Mouse (Mus musculus) megakaryocyte progenitor cell, adult 5-6 weeks (primary cell): ENCODE results near the gene Lct. TPM values are rescaled to one million over a fixed set of nuclear protein-coding genes. Genes with fewer than 3 reads are reported as not detected.
A peak's percentile ranks its signal among the peaks of the same experiment; 100 is the strongest.
"Not testable (repeated sequence)": the region's sequence is repeated elsewhere in the genome, so short reads cannot be mapped to it uniquely, and the experiment has no call there.

Source experiments
- ATAC-seq: replicated peaks from 2 replicates; pipeline ENCODE4 v1.8.0; 2016; ENCODE audit warnings: mild to moderate bottlenecking, moderate TSS enrichment, inconsistent platforms; ENCODE audit not compliant: poor library complexity
- total RNA-seq, 2 experiments: library from RNA; stranded (forward) in 1 of 2; stranded (reverse) in 1 of 2; fragments of 157-497, 149-512 nt in 1 of 2; fragments of 200-1000 nt in 1 of 2; gene quantifications; 2 replicates each; pipeline versions ENCODE4 v1.2.3 to v1.2.4; 2015 to 2017

Gene Lct
- total RNA-seq (2015) (0.07 and 0.20 TPM in 2 replicates), total RNA-seq (2017) (0.75 TPM in 1 of 2 replicates, not detected in the other)

DNA sequence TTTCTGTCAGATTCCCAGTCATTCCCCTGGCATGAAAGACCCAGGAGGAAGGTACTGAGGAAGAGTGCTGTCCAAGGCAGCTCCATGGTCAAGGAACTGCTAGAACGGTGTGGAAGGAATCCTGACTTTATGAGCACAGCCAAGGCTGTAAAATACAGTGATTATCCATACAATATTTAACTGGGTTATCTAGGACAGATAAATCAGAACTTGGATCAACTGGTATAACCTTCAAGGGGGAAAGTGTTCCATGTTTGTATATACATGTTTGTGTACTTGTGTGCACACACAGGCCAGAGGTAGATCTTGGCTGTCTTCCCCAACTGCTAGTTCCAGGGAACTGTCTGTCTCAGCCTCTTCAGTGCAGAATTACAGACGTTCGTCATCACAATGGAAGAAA lies at the start of gene Lct:
Gene Lct, minus strand, starts transcription at position 101 of the 400 bp plus-strand sequence.
- ATAC-seq, result no peak

DNA sequence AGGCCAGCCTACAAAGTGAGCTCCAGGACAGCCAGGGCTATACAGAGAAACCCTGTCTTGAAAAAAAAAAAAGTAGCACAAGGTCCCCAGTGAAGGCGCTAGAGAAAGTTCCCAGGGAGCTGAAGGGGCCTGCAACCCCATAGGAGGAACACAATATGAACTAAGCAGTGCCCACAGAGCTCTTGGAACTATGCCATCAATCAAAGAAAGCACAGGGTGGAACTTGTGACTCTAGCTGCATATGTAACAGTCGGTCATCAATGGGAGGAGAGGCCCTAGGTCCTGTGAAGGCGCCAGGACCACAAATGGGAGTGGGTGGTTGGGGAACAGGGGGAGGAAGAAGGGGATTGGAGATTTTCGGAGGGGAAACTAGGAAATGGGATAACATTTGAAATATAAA lies 48.7 kb upstream of the Lct start:
- no peak for ATAC-seq

DNA sequence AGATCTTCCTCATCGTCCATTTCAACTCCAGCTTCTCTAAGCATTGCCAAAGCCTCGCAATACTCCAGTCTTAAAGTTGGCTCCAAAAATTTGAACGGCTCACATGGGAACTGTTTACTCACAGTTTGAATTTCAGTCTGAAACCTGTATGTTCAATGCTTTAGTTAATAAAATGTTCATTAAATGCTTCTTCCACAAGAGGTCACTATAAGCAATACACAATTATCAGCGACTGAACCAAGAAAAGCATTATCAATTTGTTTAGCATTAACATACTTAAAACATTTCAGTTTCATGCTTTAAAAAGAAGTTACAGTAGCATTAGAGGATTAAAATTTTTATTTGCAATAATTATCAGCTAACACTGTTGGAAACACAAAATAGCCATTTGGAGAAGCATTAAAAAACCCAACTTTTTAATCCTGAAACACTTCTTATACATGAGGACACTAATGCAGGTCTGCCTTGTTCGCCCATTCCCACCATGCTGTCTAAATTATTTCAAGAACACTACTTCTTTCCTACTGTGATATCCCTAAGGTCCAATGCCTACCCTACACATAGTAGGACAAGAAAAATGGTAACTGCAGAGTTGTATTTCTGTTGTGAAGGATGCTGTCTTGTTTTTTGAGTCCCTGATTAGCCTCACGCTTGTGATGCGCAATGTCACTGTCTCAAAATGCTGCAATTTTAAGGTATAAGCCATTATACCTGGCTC lies 44.2 kb upstream of the Lct start:
- ATAC-seq, result peak; percentile 47; the same call in 1 of the 2 replicates

DNA sequence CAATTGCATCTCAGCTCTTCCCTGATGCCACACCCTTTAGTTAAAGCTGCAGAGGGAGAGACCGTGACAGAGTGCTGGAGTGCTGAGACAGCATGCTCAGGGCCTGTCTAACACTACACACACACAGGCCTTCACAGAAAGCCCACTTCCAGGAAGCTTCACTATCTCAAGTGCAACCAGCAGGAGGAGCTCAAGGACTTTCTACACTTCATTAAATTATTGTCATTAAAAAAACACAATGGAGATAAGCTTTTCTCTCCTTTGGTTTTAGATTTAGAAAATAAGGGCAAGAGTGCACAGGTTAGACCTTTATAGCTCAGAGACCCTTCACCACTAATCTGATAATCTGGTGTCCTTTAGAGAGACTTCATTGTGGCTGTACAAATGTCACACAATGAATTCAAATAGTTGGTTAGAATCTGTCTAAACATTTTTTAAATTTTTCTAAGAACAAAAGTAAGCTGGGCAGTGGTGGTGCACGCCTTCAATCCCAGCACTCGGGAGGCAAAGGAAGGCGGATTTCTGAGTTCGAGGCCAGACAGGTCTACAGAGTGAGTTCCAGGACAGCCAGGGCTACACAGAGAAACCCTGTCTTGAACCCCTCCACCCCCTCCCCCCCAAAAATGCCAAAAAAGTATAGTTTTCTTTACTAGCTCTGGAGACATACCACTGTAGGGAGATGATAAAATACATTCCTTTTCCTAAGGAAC lies 40.8 kb upstream of the Lct start:
- peak; percentile 94 for ATAC-seq

DNA sequence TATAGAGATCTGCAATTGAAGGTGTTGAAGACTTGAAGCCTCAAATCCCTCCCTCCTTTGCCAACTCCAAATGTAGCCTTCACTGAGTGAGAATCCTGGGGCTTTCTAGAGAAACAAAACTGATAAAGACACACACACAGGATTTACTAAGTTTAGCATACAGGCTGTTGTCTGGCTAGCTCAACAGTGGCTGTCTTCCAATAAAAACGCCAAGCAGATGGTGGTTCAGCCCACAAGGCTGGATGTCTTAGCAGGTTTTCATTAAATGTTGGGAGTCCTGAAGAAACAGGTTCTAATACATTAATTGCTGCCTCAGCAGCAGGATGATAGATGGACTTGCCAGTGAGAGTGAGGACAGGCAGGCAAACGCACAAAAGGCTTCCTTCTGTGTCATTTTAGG lies 32.5 kb upstream of the Lct start:
- no peak for ATAC-seq

DNA sequence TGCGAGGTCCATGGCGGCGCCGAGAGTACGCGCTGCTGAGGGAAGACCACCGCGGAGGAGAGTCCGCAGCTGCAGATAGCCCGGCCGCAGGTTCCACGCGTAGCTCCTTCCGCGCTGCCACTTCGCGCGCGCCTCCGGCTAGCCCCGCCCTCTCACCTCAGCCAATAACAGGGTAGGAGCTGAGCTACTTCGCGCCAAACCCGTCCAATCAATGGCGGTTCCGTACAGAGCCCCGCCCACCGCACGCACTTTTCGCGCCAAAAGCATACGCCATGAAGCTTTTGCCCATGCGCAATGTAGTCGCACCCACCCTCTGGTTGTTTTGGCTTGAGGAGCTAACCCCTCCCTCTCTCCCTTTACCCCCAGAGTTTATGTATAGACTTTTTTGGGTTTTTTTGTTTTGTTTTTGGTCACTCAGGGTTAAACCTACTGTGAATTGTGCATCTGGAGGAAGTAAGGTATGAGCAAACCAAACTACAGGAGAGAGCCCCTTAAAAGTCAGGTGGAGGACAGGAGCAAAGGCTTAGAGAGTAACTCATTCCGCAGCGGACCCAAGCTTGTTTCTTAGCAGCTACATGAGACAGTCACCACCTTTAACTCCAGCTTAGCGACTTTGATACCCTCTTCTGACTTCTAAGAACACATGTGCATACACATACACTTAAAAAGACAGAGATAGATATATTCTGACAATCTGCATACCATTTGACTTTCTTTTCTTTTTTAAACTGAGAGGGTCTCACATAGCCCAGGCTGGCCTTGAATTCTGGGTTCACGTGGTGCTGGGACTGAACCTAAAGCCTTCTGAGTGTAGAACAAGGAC lies 31.6 kb upstream of the Lct start, which contains the start of gene Mcm6:
Gene Mcm6, minus strand, starts transcription at position 111 of the 823 bp plus-strand sequence.
- peak; percentile 84 for ATAC-seq

DNA sequence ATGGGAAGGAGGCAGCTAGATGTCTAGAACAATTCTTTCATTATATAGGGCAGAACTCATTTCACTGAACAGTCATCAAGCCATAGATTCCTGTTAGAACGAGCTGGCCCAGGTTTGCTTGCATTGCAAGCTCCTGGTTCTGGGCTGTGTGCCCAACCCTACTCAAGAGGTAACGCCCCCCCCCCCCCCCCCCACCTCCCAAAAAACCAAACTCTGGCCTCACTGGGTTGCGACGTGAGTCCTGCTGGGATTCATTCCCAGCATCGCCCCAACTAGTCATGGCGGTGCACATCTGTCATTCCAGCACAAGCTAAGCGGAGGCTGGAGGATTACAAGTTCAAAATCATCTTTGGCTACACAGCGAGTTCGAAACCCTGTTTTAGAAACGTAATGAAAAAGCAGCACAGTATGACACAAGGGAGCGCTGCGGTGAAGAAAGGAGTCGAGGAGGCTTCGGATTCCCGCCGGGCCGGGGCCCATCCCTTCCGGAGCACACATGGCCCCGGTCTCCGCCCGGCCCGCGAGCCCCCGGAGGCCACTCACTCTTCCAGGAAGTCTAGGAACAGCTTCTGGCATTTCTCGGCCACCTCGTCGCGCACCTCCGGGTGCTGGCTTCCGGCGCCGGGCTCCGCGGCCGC lies 30.9 kb upstream of the Lct start:
- ATAC-seq, result peak; percentile 23

DNA sequence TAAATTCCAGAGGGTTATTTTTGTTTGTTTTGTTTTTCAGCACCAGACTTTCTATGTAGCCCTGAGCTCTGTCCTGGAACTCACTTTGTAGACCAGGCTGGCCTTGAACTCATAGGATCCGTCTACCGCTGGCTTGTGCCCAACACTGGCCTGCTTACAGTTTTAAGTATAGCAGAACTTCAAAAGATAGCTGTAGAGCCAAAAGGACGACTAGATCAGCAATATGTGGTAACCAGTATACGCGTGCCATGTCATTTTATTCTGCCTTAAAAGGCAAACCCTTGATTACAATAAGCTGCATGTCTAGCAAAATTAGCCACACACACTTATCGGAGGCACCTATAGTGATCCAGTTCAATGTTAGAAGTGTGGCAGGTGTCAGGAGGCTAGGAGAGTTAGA lies 30.2 kb upstream of the Lct start:
- no peak for ATAC-seq

DNA sequence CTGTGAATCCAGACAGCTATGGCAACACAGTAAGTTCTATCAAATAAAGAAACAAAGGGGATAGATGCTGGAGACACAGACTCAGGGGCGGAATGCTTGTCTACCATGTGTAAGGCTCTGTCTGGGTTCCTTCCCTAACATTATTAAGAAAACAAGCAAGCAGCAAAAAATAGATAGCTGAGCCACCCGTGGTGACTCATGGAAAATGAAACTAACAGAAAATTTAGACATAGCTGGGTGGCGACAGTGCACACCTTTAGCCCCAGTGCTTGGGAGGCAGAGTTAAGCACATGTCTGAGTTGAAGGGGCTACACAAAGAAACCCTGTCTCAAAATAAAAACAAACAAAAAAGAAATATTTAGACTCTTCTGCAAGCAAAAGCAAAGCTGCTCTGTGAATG lies 29.3 kb upstream of the Lct start:
- ATAC-seq, result peak; percentile 34

DNA sequence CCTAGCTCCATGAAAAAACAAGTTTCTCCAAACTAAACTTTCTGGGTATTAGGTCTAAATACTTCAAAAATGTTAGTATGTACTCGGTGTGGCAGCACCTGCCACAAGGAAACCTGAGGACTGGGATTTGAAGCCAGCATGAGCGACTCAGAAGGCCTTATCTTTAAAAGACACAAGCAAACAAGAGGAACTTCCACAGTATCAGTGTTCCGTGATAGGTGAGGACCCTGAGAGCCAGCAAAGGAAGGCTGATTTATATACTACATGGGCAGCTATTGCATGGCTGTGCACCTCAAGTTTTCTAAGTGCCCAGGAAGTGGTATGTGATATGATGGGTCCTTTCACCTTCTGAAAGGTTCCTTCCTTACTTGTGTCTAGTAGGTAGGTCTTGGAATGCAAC lies 25.0 kb upstream of the Lct start:
- 0 out of 2 replicates have a peak, but pooled peaks have one; percentile 27 for ATAC-seq

DNA sequence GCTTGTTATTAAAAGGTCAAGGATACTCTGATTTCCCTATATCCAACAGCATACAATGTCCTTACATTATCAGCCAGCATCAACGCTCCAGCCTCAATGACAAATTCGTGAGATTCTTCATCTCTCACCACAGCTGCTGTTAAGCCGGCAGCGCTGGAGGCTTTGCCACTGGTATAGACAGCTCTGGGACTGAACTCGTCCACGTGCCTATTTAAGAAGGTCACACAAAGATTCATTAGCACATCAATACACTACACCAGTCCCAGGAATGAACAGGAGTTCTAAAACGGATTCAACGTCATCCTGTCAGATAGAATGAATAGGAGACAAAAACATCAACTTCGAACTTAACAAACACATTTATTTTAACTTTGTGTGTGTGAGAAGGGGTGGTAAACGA lies 16.1 kb upstream of the Lct start:
- no peak for ATAC-seq

DNA sequence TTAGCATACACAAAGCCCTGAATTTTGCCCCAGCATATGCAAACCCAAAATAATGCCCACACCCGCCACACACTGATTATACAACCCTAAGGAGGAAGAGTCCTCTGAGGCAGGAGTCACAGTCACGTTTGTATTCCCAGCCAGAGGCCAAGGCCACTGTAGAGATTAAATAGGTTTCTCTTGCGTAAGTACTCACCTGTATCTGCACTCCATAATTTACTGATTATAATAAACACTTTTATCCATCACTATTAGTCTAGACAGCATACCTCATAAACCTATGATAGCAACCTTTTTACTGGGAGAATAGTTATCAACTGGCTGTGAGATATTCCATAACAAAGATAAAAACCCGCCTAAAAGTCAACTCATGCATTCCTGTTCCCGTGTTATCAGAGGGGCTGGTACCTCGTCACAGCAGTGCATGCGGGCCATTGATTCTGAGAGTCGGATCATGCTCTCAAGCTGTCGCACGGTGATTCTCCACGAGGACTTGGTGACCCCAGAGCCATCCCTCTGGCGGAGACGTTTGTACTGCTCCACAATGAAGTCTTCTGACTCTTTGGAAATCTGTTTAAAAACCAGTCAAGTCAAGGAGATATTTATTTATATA lies 9.7 kb upstream of the Lct start:
- ATAC-seq, result no peak

DNA sequence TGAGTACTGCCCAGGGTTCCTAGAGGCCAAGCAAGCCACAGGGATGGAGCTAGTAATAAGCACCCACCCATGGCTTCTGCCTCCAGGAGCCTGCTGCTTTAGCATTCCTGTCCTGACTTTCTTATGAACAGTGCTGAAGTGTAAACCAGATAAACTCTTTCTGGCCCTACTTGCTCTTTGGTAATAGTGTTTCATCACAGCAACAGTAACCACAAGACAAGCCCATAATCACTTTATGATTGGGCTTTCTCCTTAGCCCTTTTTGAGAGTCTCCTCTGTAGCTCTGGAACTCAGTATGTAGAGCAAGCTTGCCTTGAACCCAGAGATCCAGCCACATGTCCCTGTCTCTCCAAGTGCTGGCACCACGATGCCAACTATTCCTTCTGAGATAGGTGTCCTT lies 2.2 kb upstream of the Lct start:
- peak; percentile 68 for ATAC-seq

DNA sequence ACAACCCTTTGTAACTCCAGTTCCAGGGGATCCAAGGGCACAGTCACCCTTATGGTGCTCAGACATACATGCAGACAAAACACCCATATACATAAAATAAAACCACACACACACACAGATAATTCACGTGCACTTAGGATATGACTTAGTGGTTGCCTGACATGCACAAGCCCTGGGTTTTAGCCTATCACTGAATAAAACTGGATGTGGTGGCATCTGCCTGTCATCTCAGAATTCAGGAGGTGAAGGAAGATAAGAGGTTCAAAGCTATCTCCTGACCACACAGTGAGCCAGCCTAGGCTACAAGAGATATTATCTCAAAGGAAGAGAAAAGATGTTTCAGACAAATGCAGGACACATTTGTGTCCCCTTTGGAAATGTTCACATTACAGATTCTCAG lies 953 bp downstream of the Lct start:
- peak; percentile 37 for ATAC-seq

DNA sequence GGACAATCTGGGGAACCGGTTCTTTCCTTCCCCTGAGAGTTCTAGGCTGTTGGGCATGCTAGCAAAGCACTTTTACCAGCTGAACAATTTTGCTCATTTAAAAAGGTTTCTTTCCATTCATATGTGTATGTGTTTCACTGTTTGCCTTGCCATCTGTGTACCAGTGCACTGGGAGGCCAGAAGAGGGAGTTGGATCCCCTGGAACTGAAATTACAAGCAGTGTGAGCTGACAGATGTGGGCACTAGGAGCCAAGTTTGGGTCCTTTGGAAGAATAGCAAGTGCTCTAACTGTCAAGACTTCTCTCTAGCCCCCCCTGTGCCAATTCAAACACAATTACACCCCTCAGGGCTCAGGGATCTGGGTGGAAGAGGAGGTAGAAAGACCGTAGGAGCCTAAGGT lies 3.3 kb downstream of the Lct start:
- no peak for ATAC-seq

DNA sequence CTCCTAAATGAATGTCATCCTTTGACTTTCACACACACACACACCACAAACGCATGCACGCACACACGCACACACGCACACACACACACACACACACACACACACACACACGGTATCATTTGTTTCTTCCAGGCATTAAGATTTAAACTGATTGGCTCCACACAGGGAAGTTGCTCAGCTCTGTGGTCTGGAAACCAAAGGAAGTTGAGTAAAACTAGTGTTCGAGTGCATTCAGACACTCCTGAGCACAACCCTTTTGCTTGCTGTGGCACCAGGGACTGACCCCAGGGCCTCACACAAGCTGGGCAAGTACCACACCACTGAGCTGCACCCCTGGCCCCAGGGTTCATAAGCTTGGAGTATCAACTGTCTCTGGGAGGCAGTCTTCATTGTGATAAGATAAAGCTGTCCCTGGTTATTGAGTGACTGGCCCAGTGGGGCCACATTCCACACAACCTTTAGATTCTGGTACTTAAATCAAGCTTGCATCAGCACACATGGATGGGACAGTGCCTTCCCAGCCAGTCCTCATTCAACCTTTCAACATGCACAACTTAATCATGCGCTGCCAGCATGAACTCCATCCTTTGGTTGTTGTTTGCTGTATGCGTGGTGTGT lies 5.0 kb downstream of the Lct start:
- peak; percentile 87 for ATAC-seq

DNA sequence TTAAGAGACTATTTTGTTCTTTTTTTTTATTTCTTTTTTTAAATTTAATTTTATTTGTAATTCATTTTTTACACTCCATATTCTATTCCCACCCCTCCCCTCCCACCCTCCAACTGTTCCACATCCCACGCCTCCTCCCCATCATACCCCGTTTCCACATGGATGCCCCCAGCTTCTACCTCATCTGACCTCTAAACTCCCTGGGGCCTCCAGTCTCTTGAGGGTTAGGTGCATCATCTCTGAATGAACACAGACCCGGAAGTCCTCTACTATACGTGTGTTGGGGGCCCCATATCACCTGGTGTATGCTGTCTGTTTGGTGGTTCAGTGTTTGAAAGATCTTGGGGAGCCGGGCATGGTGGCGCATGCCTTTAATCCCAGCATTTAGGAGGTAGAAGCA lies 8.9 kb downstream of the Lct start:
- not testable (repeated sequence) for ATAC-seq

DNA sequence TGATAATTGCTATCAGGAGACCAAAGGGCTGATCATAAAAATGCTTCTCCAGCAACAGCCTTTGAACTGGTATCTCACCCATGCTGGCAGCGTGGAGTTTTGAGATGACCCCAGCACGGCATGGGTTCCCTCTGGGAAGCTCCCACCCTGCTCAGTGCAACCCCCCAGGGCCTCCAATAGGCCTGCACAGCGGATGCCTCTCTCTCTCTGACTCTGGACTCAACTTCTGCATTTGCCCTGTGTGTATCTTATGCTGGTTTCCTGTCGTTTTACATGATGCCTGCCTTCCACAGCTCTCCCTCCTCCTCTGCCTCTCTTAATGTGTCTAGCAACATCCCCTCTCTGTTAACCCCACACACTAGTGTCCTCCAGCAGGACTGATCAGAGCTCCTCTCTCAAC lies 13.5 kb downstream of the Lct start:
- ATAC-seq, result peak; percentile 97

DNA sequence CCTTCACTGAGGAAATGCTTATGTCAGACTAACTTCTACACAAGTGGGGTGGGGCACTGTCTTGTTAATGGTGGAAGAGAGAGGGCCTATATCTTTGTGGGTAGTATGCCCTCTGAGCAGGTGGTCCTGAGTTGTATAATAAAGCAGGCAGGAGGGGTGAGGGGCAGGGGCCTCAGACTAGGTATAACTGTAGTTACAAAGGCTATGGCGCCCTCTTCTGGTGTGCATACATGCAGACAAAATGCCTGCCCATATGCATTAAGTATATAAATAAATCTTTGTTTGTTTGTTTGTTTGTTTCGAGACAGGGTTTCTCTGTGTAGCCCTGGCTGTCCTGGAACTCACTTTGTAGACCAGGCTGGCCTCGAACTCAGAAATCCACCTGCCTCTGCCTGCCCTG lies 19.1 kb downstream of the Lct start:
- no peak for ATAC-seq

DNA sequence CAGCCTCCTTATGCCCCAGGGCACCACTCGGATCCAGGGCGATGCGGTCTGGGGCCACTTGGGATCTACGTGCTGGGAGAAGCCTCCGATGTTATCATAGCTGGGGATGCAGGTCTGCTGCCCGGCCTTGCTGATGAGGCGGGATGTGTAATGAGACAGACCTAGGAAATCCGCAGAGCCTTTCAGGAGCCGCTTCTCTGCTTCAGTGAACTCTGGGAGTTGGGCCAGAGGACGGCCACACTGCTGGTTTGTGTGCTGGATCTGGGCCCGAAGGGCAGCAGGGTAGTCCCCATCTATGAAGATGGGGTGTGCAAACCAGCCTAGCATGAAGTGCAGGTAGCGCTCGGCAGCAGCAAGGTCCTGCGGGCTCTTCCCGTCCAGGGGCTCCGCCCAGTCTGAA lies 24.2 kb downstream of the Lct start:
- no peak for ATAC-seq
